Mouse (Mus musculus): Measurements from ENCODE around the gene Fam83d. TPM values are rescaled to one million over a fixed set of nuclear protein-coding genes. Genes with fewer than 3 reads are reported as not detected.
"Not testable (repeated sequence)": the region's sequence is repeated elsewhere in the genome, so short reads cannot be mapped to it uniquely, and the experiment has no call there.

Fam83d gene
- polyA plus RNA-seq, 1 experiment from 2014 or later = 9.4 TPM

DNA sequence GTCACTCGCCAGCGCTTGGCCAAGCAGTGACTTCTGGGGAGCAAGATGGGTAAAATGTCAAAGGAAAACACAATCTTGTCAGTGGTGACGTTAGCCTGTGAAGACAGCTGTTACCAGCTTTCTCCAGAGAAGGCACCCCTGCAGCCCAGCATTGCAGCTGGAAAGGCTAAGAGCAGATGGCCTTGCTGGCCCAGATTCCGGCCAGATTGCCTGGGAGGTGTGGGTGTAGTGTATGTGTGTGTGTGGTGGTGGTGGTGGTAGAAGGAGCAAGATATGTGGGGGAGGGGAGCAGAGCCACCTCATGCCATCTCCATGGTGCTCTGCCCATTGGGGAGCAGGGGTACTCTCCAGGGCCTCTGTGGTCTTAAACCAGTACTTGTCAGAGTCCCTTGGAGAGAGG, 34.8 kb upstream of the Fam83d start:
- 79% methylated on average over 4 of the region's 4 CpGs for WGBS

DNA sequence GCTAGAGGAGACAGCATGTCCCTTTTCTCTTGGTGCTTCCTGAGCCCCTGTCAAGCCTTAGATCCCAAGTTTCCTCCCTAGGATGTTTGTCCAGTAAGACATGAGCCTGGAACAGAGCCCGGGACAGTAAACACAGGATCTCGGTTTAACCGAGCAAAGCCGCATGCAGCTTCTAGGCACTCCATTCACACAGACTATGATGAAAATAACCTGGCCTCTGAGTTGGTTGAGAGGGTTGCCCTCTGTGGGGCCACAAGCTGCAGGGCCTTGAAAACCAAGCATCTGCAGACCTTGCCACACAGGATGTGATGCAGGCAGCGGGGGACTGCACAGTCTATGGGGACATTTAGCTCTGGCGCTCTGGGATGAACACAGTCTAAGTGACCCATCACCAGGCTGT, 34.0 kb upstream of the Fam83d start:
- ATAC-seq (ENCODE audit: low read depth) = no peak
- Histone ChIP-seq H3K4me3 (no peak overlapping the region), H3K4me2 (no peak overlapping the region), H3K36me3 (no peaks in the 10 kb centered on the region), H3K9ac (no peak overlapping the region), H3K27ac (replicated peaks) (no peak overlapping the region), H3K4me1 (replicated peaks) (peaks cover 13% of the 10 kb centered on the region), H3K9me3 (no peaks in the 10 kb centered on the region; the same call in 1 of the 2 replicates), H3K27me3 (no peaks in the 10 kb centered on the region)
- 82% methylated on average over 6 of the region's 6 CpGs for WGBS

More for the DNA sequence above, 34.8 kb upstream of the Fam83d start:
- Histone ChIP-seq H3K4me2 (no peak overlapping the region), H3K4me3 (no peak overlapping the region), H3K9me3 (no peaks in the 10 kb centered on the region; the same call in 1 of the 2 replicates), H3K36me3 (no peaks in the 10 kb centered on the region), H3K27me3 (no peaks in the 10 kb centered on the region), H3K27ac (replicated peaks) (no peak overlapping the region), H3K4me1 (replicated peaks) (peaks cover 6% of the 10 kb centered on the region; the same call in 1 of the 2 replicates), H3K9ac (no peak overlapping the region)
- ATAC-seq (ENCODE audit: low read depth) = no peak

DNA sequence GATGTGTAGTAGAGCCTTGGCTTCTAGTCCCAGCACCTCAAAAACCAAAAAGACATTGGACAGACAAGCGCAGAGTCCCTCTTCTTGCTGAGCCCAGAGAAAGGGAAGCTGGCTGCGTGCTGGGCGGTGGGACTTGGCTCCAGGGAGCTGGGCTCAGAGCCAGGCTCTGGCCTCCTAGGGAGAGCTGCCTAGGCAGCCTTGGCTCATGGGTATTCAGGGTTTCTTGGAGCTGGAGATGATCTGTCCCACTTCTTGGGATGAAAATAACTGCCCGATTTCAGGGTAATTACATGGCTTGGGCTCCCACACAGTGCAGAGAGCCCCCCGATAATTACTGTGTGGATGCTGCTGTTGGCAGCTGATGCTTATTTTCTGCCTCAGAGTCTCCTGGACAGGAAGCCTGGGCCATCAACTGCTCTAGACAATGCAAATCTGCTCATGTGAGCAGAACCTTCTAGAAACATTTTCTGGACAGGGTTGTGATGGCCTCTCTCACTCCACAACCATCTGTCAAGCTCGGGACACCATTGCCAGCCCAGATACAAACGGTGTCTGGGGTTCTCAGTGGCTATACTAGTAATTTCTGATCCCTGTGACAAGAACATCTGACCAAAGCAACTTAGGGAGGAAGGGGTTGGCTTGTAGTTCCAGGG, 33.3 kb upstream of the Fam83d start:
- ATAC-seq (ENCODE audit: low read depth) = no peak; the same call in 1 of the 2 replicates
- WGBS = 79% methylated on average over 7 of the region's 7 CpGs
- H3K27me3 ChIP-seq = no peaks in the 10 kb centered on the region
- H3K36me3 ChIP-seq = no peaks in the 10 kb centered on the region
- H3K9ac ChIP-seq = no peak overlapping the region
- H3K4me2 ChIP-seq = no peak overlapping the region
- H3K27ac ChIP-seq (replicated peaks) = no peak overlapping the region
- peaks cover 14% of the 10 kb centered on the region for H3K4me1 ChIP-seq (replicated peaks)
- H3K4me3 ChIP-seq = no peak overlapping the region
- no peaks in the 10 kb centered on the region; the same call in 1 of the 2 replicates for H3K9me3 ChIP-seq

DNA sequence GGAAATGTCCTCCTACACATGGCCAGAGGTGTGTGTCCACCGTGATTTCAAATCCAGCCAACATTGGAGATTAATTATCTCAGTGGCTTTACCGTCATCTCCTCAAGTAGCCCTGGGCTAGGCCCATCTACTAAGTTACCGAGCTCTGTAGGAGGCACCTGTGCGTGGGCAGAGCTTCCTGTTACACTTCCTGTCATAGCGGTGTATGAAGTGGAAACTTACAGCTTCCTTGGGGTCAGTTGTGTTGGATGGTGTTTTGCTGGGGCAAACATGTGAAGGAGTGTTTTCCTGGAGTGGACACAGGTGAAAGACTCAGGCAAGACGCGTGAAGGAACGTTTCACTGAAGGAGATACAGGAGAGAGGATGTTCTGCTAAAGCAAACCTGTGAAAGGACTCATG, 32.6 kb upstream of the Fam83d start:
- no peak for ATAC-seq (ENCODE audit: low read depth)
- no peaks in the 10 kb centered on the region; the same call in 1 of the 2 replicates for H3K9me3 ChIP-seq
- no peaks in the 10 kb centered on the region for H3K36me3 ChIP-seq
- H3K27ac ChIP-seq (replicated peaks) = no peak overlapping the region
- no peak overlapping the region for H3K9ac ChIP-seq
- no peak overlapping the region for H3K4me2 ChIP-seq
- H3K27me3 ChIP-seq = no peaks in the 10 kb centered on the region
- 89% methylated on average over 8 of the region's 8 CpGs for WGBS
- no peak overlapping the region for H3K4me3 ChIP-seq
- peaks cover 14% of the 10 kb centered on the region for H3K4me1 ChIP-seq (replicated peaks)

DNA sequence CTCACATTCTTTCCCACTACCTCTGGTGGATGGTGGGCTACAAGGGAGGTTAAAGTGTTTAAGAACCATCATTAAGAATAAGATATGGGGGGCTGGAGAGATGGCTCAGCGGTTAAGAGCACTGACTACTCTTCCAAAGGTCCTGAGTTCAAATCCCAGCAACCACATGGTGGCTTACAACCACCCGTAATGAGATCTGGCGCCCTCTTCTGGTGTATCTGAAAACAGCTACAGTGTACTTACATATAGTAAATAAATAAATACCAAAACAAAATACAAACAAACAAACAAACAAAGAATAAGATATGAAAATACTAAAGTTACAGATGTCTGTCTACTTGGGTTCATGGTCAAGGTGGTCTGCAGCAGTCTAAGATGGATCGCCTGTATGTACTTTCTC, 31.6 kb upstream of the Fam83d start:
- not testable (repeated sequence) for H3K4me2 ChIP-seq, H3K36me3 ChIP-seq
- WGBS = 86% methylated on average over 4 of the region's 4 CpGs

DNA sequence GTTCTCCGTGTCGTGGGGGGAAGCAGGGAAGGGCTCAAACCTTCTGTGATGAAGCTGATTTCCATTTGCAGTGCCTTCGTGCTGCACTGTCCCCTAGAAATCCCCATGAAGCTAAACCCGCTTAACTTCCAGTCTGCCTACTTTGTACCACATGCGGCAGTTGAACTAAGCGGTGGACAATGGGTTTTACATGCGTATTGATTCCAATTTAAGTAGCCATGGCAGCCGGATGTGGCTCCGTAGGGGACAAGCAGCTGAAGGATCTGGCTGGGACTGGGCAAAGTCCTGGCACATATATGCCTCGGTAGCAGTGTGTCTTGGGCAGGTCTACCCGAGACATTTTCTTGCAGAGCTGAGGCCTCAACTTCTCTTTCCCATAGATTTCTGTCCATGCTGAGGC, 29.3 kb upstream of the Fam83d start:
- no peaks in the 10 kb centered on the region for H3K36me3 ChIP-seq
- no peak overlapping the region for H3K9ac ChIP-seq
- 51% methylated on average over 11 of the region's 11 CpGs for WGBS
- no peak overlapping the region for H3K4me3 ChIP-seq
- peak overlapping the region; percentile 11; the same call in 1 of the 2 replicates for H3K4me2 ChIP-seq
- no peak overlapping the region for H3K27ac ChIP-seq (replicated peaks)
- ATAC-seq (ENCODE audit: low read depth) = no peak
- H3K9me3 ChIP-seq = no peaks in the 10 kb centered on the region; the same call in 1 of the 2 replicates
- peaks cover 24% of the 10 kb centered on the region for H3K4me1 ChIP-seq (replicated peaks)
- H3K27me3 ChIP-seq = no peaks in the 10 kb centered on the region

More for the DNA sequence above, 31.6 kb upstream of the Fam83d start:
- not testable (repeated sequence) for H3K9ac ChIP-seq; H3K27ac ChIP-seq (replicated peaks); H3K4me3 ChIP-seq; H3K9me3 ChIP-seq; ATAC-seq (ENCODE audit: low read depth); H3K27me3 ChIP-seq
- H3K4me1 ChIP-seq (replicated peaks) = peaks cover 19% of the 10 kb centered on the region

DNA sequence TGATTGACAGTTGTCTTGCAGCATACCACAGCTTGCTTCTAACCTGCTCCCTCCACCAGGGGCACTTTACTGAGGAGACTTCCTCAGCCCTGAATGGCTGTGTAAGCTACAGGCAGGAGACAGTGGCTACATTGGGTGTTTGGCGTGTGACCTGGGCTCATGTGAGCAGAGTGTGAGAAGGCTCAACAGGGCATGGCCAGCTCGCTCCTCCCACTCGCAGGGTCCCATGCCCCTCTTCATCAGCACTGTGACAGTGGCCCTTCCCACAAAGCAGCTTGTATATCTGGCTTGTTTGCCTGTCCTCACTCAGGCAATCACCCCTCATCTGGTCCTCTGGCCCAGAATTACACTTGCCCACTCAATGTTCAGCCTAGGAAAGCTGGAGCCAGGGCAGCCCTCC, 28.8 kb upstream of the Fam83d start:
- Histone ChIP-seq H3K27me3 (no peaks in the 10 kb centered on the region), H3K36me3 (no peaks in the 10 kb centered on the region), H3K9me3 (no peaks in the 10 kb centered on the region; the same call in 1 of the 2 replicates), H3K27ac (replicated peaks) (no peak overlapping the region), H3K4me1 (replicated peaks) (peaks cover 24% of the 10 kb centered on the region), H3K4me2 (no peak overlapping the region), H3K4me3 (no peak overlapping the region), H3K9ac (no peak overlapping the region)
- no peak for ATAC-seq (ENCODE audit: low read depth)
- WGBS = 82% methylated on average over 3 of the region's 3 CpGs

DNA sequence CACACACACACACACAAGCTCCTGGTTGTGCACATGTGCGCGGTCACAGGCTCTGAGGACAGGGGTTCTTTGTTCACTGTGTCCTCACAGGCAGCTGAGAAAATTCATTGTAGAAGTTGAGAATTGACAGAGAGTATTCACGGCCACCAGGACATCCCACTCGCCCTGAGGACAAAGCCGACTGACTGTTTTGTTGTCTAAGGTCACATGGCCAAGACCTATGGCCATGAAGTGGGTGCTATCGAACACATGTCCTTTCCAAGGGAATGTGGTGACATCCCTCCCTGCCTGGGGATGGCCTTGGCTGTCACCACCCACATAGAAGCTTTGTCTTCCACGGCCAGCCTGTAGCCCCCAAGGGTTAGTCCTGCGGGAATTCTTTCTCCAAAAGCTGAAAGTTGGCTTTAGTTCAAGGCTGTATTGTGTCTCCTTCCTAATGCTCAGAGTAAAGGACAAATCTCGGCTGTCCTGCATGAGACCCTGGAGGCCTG, 26.8 kb upstream of the Fam83d start:
- Histone ChIP-seq H3K4me3 (no peak overlapping the region), H3K9ac (no peak overlapping the region), H3K27me3 (no peaks in the 10 kb centered on the region), H3K4me2 (no peak overlapping the region), H3K4me1 (replicated peaks) (peaks cover 26% of the 10 kb centered on the region), H3K36me3 (no peaks in the 10 kb centered on the region), H3K27ac (replicated peaks) (no peak overlapping the region), H3K9me3 (no peaks in the 10 kb centered on the region; the same call in 1 of the 2 replicates)
- WGBS = 43% methylated on average over 9 of the region's 9 CpGs
- ATAC-seq (ENCODE audit: low read depth) = 0 out of 2 replicates have a peak, but pooled peaks have one; percentile 38

DNA sequence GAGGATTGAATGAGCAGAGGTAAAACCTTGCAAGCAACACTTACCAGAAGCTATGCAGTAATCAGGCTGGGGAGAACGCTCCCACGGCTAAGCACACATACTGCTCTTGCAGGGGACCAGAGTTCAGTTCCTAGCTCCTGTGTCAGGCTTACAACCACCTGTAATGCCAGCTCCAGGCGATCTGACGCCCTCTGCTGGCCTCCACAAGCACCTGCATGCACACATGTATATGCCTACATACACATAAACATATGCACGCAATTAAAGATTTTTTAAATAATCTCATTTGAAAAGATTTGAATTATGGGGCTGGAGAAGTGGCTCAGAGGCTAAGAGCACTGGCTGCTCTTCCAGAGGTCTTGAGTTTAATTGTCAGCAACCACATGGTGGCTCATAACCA, 25.5 kb upstream of the Fam83d start:
- WGBS = 78% methylated on average over 5 of the region's 5 CpGs
- Histone ChIP-seq H3K36me3 (no peaks in the 10 kb centered on the region), H3K9me3 (no peaks in the 10 kb centered on the region)

DNA sequence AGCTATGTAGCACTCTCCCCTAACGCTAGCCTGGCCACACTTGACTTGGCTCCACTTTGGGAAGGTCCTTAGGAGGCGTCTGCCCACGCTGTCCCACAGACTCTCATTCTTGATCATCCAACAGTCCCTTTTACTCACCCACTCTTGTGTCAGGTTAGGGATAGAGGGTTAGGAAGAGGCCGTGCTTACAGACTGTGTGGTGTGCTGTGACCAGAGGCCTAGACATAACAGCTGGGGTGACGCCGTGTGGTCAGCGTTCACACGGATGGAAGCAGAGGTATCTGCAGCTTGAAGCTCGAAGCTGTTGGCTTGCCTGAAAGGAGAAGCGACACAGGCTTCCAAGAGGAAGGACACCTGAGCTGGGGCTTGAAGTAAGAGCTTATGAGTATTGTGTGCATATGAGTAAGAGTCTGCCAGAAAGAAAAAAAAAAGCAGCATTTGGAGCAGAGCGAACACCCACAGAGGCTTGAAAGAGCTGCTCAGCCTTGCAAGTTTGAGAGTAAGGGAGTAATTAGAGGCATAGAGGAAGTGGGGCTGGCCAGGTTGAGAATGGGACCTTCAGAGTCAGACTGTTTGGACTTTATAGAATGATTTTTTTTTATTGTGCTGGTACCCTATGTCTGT, 24.3 kb upstream of the Fam83d start:
- ATAC-seq (ENCODE audit: low read depth) = no peak
- H3K9ac ChIP-seq = no peak overlapping the region
- peaks cover 25% of the 10 kb centered on the region for H3K4me1 ChIP-seq (replicated peaks)
- no peak overlapping the region for H3K27ac ChIP-seq (replicated peaks)
- H3K27me3 ChIP-seq = no peaks in the 10 kb centered on the region
- H3K9me3 ChIP-seq = no peaks in the 10 kb centered on the region
- 91% methylated on average over 11 of the region's 11 CpGs for WGBS
- no peak overlapping the region for H3K4me3 ChIP-seq
- H3K36me3 ChIP-seq = no peaks in the 10 kb centered on the region
- no peak overlapping the region for H3K4me2 ChIP-seq

More for the DNA sequence above, 25.5 kb upstream of the Fam83d start:
- Histone ChIP-seq H3K4me1 (replicated peaks) (peaks cover 29% of the 10 kb centered on the region), H3K9ac (no peak overlapping the region), H3K27ac (replicated peaks) (no peak overlapping the region), H3K4me3 (no peak overlapping the region), H3K27me3 (no peaks in the 10 kb centered on the region), H3K4me2 (no peak overlapping the region)
- ATAC-seq (ENCODE audit: low read depth) = no peak

DNA sequence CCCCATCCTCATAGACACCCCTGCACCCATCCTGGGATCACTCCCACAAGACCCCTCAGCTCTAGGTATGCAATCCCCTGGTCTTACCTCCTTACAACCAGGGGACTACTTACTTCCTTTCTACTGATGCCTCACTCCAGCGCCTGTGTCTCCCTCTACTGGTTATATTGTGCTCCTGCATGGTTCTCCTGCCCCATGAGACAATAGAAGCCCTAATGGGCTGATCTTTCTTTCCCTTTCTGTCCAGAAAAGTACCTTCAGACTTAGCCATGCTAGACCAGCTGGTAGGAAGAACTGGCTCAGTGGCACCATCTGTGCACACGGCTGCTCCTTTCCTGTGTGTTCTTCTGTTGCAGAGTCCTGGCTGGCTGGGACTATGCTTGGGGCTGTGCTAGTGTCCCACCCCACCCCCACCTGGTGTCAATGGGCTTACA, 22.8 kb upstream of the Fam83d start:
- ATAC-seq (ENCODE audit: low read depth) = no peak
- 17% methylated on average over 2 of the region's 2 CpGs for WGBS
- Histone ChIP-seq H3K9ac (no peak overlapping the region), H3K27me3 (no peaks in the 10 kb centered on the region), H3K4me2 (no peak overlapping the region), H3K4me1 (replicated peaks) (peaks cover 20% of the 10 kb centered on the region), H3K4me3 (no peak overlapping the region), H3K27ac (replicated peaks) (no peak overlapping the region), H3K9me3 (no peaks in the 10 kb centered on the region), H3K36me3 (no peaks in the 10 kb centered on the region; the same call in 1 of the 2 replicates)

DNA sequence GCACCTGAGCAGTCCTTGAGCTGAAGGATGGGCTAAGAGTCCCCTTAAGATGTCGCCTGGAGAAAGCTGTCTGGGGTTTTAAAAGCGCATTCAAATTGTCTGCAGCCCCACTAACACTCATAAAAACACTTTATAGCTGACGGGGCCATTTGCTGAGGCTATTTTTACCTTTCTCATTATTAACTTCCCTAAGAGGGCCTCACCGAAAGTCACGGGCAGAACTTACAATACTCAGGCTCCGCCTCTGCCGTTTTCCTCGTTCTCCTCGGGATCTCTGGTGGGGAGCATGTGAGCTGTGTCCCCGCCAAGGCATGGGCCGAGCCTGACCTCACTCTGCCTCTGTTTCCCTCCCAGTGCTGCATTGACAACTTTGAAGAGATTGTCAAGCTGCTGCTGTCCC, 21.7 kb upstream of the Fam83d start:
- Histone ChIP-seq H3K4me2 (no peak overlapping the region), H3K36me3 (no peaks in the 10 kb centered on the region; the same call in 1 of the 2 replicates), H3K27me3 (no peaks in the 10 kb centered on the region), H3K4me3 (no peak overlapping the region), H3K9me3 (no peaks in the 10 kb centered on the region), H3K27ac (replicated peaks) (no peak overlapping the region), H3K9ac (no peak overlapping the region), H3K4me1 (replicated peaks) (peaks cover 17% of the 10 kb centered on the region)
- no peak for ATAC-seq (ENCODE audit: low read depth)
- WGBS = 48% methylated on average over 11 of the region's 11 CpGs

All from neural tube, embryonic 13.5 days (tissue).